16 mouse cellular contexts compared by ENCODE assay signal in the genomic region with DNA sequence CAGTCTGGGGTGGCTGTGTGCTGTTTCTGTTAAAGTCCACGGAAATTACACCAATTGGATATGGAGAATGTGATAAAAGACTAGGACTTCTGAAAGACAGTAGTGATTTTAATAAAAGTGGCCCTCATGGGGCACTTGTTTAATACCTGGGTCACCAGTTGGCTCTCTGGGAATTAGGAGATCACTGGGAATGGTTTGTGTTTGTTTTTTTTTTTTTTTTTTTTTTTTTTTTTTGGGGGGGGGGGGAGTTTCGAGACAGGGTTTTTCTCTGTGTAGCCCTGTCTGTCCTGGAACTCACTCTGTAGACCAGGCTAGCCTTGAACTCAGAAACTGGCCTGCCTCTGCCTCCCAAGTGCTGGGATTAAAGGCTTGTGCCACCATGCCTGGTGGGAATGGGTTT. TPM values are rescaled to one million over a fixed set of nuclear protein-coding genes. Genes with fewer than 3 reads are reported as not detected.
DNase-seq lines count a peak whose midpoint lies in the region; ATAC-seq and TF ChIP-seq lines count a peak whose summit lies in the region.
"Had no signal": no experiment of that assay in that cellular context is flagged by ENCODE, and none has a peak within 500 bp of the region (broad histone marks: within the 10 kb centered on the region; RNA-seq: fewer than 3 reads in every experiment).

No protein-coding gene starts in this region.

- no peaks in the 10 kb centered on the region for H3K9me3 ChIP-seq in heart, embryonic 13.5 days
- no peaks in the 10 kb centered on the region for H3K9me3 ChIP-seq in ES-Bruce4 (replicated peaks; ENCODE audit: control insufficient read depth, insufficient read depth, low read length, poor library complexity, severe bottlenecking)
- no peaks in the 10 kb centered on the region for H3K9me3 ChIP-seq in intestine, postnatal 0 days (ENCODE audit: control insufficient read depth)
- H3K9me3 ChIP-seq: embryonic facial prominence, embryonic 13.5 days; forebrain, embryonic 13.5 days; limb, embryonic 12.5 days had no signal

- ATAC-seq in heart, embryonic 13.5 days (ENCODE audit: extremely low read depth, insufficient number of reproducible peaks, low FRiP score, low TSS enrichment): no peak
- ATAC-seq in intestine, postnatal 0 days: no peak
- ATAC-seq: forebrain, embryonic 13.5 days had no signal

- H3K27me3 ChIP-seq in heart, embryonic 13.5 days (replicated peaks): no peaks in the 10 kb centered on the region
- H3K27me3 ChIP-seq in ES-Bruce4 (ENCODE audit: control insufficient read depth, insufficient read depth, low read length, poor library complexity, severe bottlenecking): no peaks in the 10 kb centered on the region
- H3K27me3 ChIP-seq in intestine, postnatal 0 days (replicated peaks; ENCODE audit: control insufficient read depth, insufficient read depth, low read length): no peaks in the 10 kb centered on the region
- H3K27me3 ChIP-seq: embryonic facial prominence, embryonic 13.5 days; forebrain, embryonic 13.5 days; limb, embryonic 12.5 days had no signal

- no peak overlapping the region for H3K4me3 ChIP-seq in heart, embryonic 13.5 days
- H3K4me3 ChIP-seq in layer of hippocampus, adult 2 months: no peak overlapping the region
- H3K4me3 ChIP-seq in ES-Bruce4 (ENCODE audit: low read depth, low read length): no peak overlapping the region
- H3K4me3 ChIP-seq in intestine, postnatal 0 days (ENCODE audit: low read depth, low read length): no peak overlapping the region
- H3K4me3 ChIP-seq: embryonic facial prominence, embryonic 13.5 days; forebrain, embryonic 13.5 days; limb, embryonic 12.5 days had no signal

- DNase-seq in heart, postnatal 4 days: no peak
- DNase-seq in layer of hippocampus, adult 2 months (ENCODE audit: low spot score in 2 of 2): no peak
- no peak for DNase-seq in layer of hippocampus, adult 9-10 months (ENCODE audit: low spot score)
- no peak for DNase-seq in ovary, postnatal 14 days (ENCODE audit: low spot score)
- no peak for DNase-seq in left cerebral cortex, adult 9 months (ENCODE audit: low spot score in 2 of 2)
- DNase-seq: cerebellum, postnatal 36 days; kidney, adult 11 months; thymus, postnatal 25 days had no signal

- no peak for TF ChIP-seq POLR2A in ES-Bruce4 (IDR thresholded peaks at IDR 0.05; ENCODE audit: insufficient read depth, low read length)

- H3K27ac ChIP-seq in heart, embryonic 13.5 days (replicated peaks): peak overlapping the region; percentile 79
- peak overlapping the region; percentile 67; the same call in 1 of the 2 replicates for H3K27ac ChIP-seq in layer of hippocampus, adult 2 months
- H3K27ac ChIP-seq in ES-Bruce4 (ENCODE audit: insufficient read depth, low read length): 0 out of 2 replicates have a peak overlapping the region, but pooled peaks have one; percentile 32
- H3K27ac ChIP-seq in intestine, postnatal 0 days (ENCODE audit: low read depth, low read length): peak overlapping the region; percentile 79
- H3K27ac ChIP-seq: embryonic facial prominence, embryonic 13.5 days; forebrain, embryonic 13.5 days; limb, embryonic 12.5 days had no signal

- H3K4me2 ChIP-seq in heart, embryonic 13.5 days: no peak overlapping the region
- no peak overlapping the region for H3K4me2 ChIP-seq in intestine, postnatal 0 days (replicated peaks; ENCODE audit: low read depth)
- H3K4me2 ChIP-seq: embryonic facial prominence, embryonic 13.5 days; forebrain, embryonic 13.5 days; limb, embryonic 12.5 days had no signal

- H3K9ac ChIP-seq in heart, embryonic 13.5 days: no peak overlapping the region
- no peak overlapping the region for H3K9ac ChIP-seq in ES-Bruce4 (ENCODE audit: low read depth, poor library complexity, severe bottlenecking)
- no peak overlapping the region for H3K9ac ChIP-seq in intestine, postnatal 0 days (ENCODE audit: low read depth, low read length)
- H3K9ac ChIP-seq: embryonic facial prominence, embryonic 13.5 days; forebrain, embryonic 13.5 days; limb, embryonic 12.5 days had no signal

- peaks cover 97% of the 10 kb centered on the region for H3K36me3 ChIP-seq in heart, embryonic 13.5 days
- H3K36me3 ChIP-seq in ES-Bruce4 (ENCODE audit: control insufficient read depth, insufficient read depth, low read length, poor library complexity, severe bottlenecking): peaks cover 88% of the 10 kb centered on the region
- peaks cover 74% of the 10 kb centered on the region for H3K36me3 ChIP-seq in intestine, postnatal 0 days (ENCODE audit: control insufficient read depth, insufficient read depth)

- WGBS in heart, embryonic 13.5 days: 73% methylated on average over 2 of the region's 2 CpGs
- 70% methylated on average over 2 of the region's 2 CpGs for WGBS in intestine, postnatal 0 days

- TF ChIP-seq CTCF in layer of hippocampus, adult 2 months (conservative IDR thresholded peaks at IDR 0.05): no peak
- no peak for TF ChIP-seq CTCF in ES-Bruce4 (IDR thresholded peaks at IDR 0.05; ENCODE audit: low read depth, low read length)
- TF ChIP-seq CTCF in intestine, postnatal 0 days (IDR thresholded peaks at IDR 0.05; ENCODE audit: low read depth): no peak

- TF ChIP-seq EP300 in ES-Bruce4 (IDR thresholded peaks at IDR 0.05; ENCODE audit: insufficient read depth, low read depth, low read length): no peak

- peaks cover 6% of the 10 kb centered on the region; the same call in 1 of the 2 replicates for H3K4me1 ChIP-seq in heart, embryonic 13.5 days
- H3K4me1 ChIP-seq in ES-Bruce4 (ENCODE audit: control insufficient read depth, insufficient read depth, low read length): no peaks in the 10 kb centered on the region
- H3K4me1 ChIP-seq in intestine, postnatal 0 days (replicated peaks; ENCODE audit: control insufficient read depth, insufficient read depth, low read length): no peaks in the 10 kb centered on the region
- H3K4me1 ChIP-seq: embryonic facial prominence, embryonic 13.5 days; forebrain, embryonic 13.5 days; limb, embryonic 12.5 days had no signal

RNA-seq across cellular contexts. Expression of gene Ybx1, which starts 18.7 kb away (rescaled TPM):
- polyA plus RNA-seq in heart, embryonic 13.5 days (2015; fragmentation: Nextera tagmentation; extraction: Ambion mirVana): 536 TPM in 2 replicates
- 100 to 1,000 TPM; 784 to 817 TPM for total RNA-seq in heart, postnatal 4 days (2021)
- 100 to 1,000 TPM; 266 to 269 TPM for total RNA-seq in layer of hippocampus, adult 2 months (2021)
- 1,520 and 1,534 TPM in 2 replicates for polyA plus RNA-seq in ES-Bruce4 (2011; ENCODE audit: insufficient read depth, insufficient read length, low read depth, missing spikeins)
- 530 and 553 TPM in 2 replicates for polyA plus RNA-seq in intestine, postnatal 0 days (2015; fragmentation: Nextera tagmentation; extraction: Ambion mirVana)

RNA-seq across cellular contexts. Expression of gene Cldn19, which starts 20.5 kb away (rescaled TPM):
- polyA plus RNA-seq in heart, embryonic 13.5 days (2015; fragmentation: Nextera tagmentation; extraction: Ambion mirVana): not detected in 2 replicates
- 1 to 10 TPM in 1 of 2 experiments, under 1 TPM in 1; 0.17 to 1.2 TPM for total RNA-seq in heart, postnatal 4 days (2021)
- total RNA-seq in layer of hippocampus, adult 2 months (2021): under 1 TPM; 0.37 to 0.69 TPM
- 0.15 and 0.35 TPM in 2 replicates for polyA plus RNA-seq in ES-Bruce4 (2011; ENCODE audit: insufficient read depth, insufficient read length, low read depth, missing spikeins)
- 12.8 and 13.5 TPM in 2 replicates for polyA plus RNA-seq in intestine, postnatal 0 days (2015; fragmentation: Nextera tagmentation; extraction: Ambion mirVana)
- total RNA-seq: hematopoietic stem cell, adult 5-6 weeks; megakaryocyte-erythroid progenitor cell, adult 5-6 weeks had no signal

RNA-seq across cellular contexts. Expression of gene P3h1, which starts 43.0 kb away (rescaled TPM):
- polyA plus RNA-seq in heart, embryonic 13.5 days (2015; fragmentation: Nextera tagmentation; extraction: Ambion mirVana): 32.7 and 35.5 TPM in 2 replicates
- total RNA-seq in heart, postnatal 4 days (2021): 10 to 100 TPM; 25.1 to 27.2 TPM
- total RNA-seq in layer of hippocampus, adult 2 months (2021): 1 to 10 TPM; 9.6 to 9.9 TPM
- polyA plus RNA-seq in ES-Bruce4 (2011; ENCODE audit: insufficient read depth, insufficient read length, low read depth, missing spikeins): 25.8 and 30.0 TPM in 2 replicates
- polyA plus RNA-seq in intestine, postnatal 0 days (2015; fragmentation: Nextera tagmentation; extraction: Ambion mirVana): 12.2 and 13.0 TPM in 2 replicates

RNA-seq across cellular contexts. Expression of gene AU022252, which starts 43.2 kb away (rescaled TPM):
- polyA plus RNA-seq in heart, embryonic 13.5 days (2015; fragmentation: Nextera tagmentation; extraction: Ambion mirVana): 26.4 and 27.3 TPM in 2 replicates
- total RNA-seq in heart, postnatal 4 days (2021): 10 to 100 TPM; 19.9 to 21.0 TPM
- 10 to 100 TPM; 30.5 to 31.9 TPM for total RNA-seq in layer of hippocampus, adult 2 months (2021)
- 20.7 and 21.0 TPM in 2 replicates for polyA plus RNA-seq in ES-Bruce4 (2011; ENCODE audit: insufficient read depth, insufficient read length, low read depth, missing spikeins)
- polyA plus RNA-seq in intestine, postnatal 0 days (2015; fragmentation: Nextera tagmentation; extraction: Ambion mirVana): 15.0 and 15.1 TPM in 2 replicates

RNA-seq across cellular contexts. Expression of gene Ppih, which starts 44.6 kb away (rescaled TPM):
- 50.7 and 60.6 TPM in 2 replicates for polyA plus RNA-seq in heart, embryonic 13.5 days (2015; fragmentation: Nextera tagmentation; extraction: Ambion mirVana)
- total RNA-seq in heart, postnatal 4 days (2021): 10 to 100 TPM; 18.4 to 23.0 TPM
- total RNA-seq in layer of hippocampus, adult 2 months (2021): 10 to 100 TPM; 14.7 to 16.0 TPM
- 135 and 148 TPM in 2 replicates for polyA plus RNA-seq in ES-Bruce4 (2011; ENCODE audit: insufficient read depth, insufficient read length, low read depth, missing spikeins)
- 40.9 and 47.9 TPM in 2 replicates for polyA plus RNA-seq in intestine, postnatal 0 days (2015; fragmentation: Nextera tagmentation; extraction: Ambion mirVana)

Comparison
In these comparisons a context has a peak if more than half of its experiments do, and no peak if none do; other contexts are left out.
1. RNA of gene Cldn19, which starts 20.5 kb away (polyA plus RNA-seq): 12.8 to 13.5 TPM in intestine, postnatal 0 days; 0.15 to 0.35 TPM in ES-Bruce4 and not detected in heart, embryonic 13.5 days; every median in the first group is over 10 times any median in the second.
2. Peak in every context shown above with its lines, with median percentiles within 50 percentile points of each other: H3K27ac ChIP-seq.